Mouse (Mus musculus) hindbrain, embryonic 15.5 days (tissue): ENCODE measurements around the gene 1700012A03Rik. TPM values are rescaled to one million over a fixed set of nuclear protein-coding genes. Genes with fewer than 3 reads are reported as not detected.

Experiments used
- ATAC-seq: fragments of 200-750 bp; cut with Nextera tagmentation; 2 replicates; pipeline ENCODE4 v1.8.0; 2017; ENCODE audit warnings: low read depth, moderate number of reproducible peaks, moderate TSS enrichment; ENCODE audit not compliant: low FRiP score
- H3K27ac ChIP-seq: fragments of 300-500 bp; sonication (generic); replicated peaks from 2 replicates; pipeline ENCODE4 v1.5.1; 2015; ENCODE audit warnings: mild to moderate bottlenecking, inconsistent platforms
- H3K27me3 ChIP-seq: fragments of 300-500 bp; sonication (generic); 2 replicates; pipeline ENCODE4 v1.6.1; 2015; ENCODE audit warnings: control low read depth, inconsistent platforms
- H3K36me3 ChIP-seq: fragments of 300-500 bp; sonication (generic); 2 replicates; pipeline ENCODE4 v1.6.1; 2015; ENCODE audit warnings: control low read depth, inconsistent platforms
- H3K4me1 ChIP-seq: fragments of 300-500 bp; sonication (generic); replicated peaks from 2 replicates; pipeline ENCODE4 v1.6.1; 2015; ENCODE audit warnings: control low read depth, inconsistent platforms
- H3K4me2 ChIP-seq: fragments of 300-500 bp; sonication (generic); 2 replicates; pipeline ENCODE4 v1.6.1; 2015; ENCODE audit warnings: moderate library complexity, mild to moderate bottlenecking, inconsistent platforms
- H3K4me3 ChIP-seq: fragments of 300-500 bp; sonication (generic); 2 replicates; pipeline ENCODE4 v1.5.1; 2015; ENCODE audit warnings: mild to moderate bottlenecking, inconsistent platforms
- H3K9ac ChIP-seq: fragments of 300-500 bp; sonication (generic); 2 replicates; pipeline ENCODE4 v1.6.1; 2015; ENCODE audit warnings: inconsistent platforms
- H3K9me3 ChIP-seq: fragments of 300-500 bp; sonication (generic); 2 replicates; pipeline ENCODE4 v1.6.1; 2016; ENCODE audit warnings: control low read depth, inconsistent platforms
- WGBS: fragments of 180-500 bp; shearing (Covaris S2); methylation state at CpG from one replicate; pipeline ENCODE4 v1.1.7; 2015; 5-methylcytosine and 5-hydroxymethylcytosine counted together
- polyA plus RNA-seq: library from polyadenylated mRNA; unstranded; fragments of >200 nt; fragmentation: Nextera tagmentation; extraction: Ambion mirVana; gene quantifications from 2 replicates; pipeline ENCODE4 v1.2.1, GENCODE M21; 2015

The 1700012A03Rik gene
- polyA plus RNA-seq: not detected in 2 replicates

DNA sequence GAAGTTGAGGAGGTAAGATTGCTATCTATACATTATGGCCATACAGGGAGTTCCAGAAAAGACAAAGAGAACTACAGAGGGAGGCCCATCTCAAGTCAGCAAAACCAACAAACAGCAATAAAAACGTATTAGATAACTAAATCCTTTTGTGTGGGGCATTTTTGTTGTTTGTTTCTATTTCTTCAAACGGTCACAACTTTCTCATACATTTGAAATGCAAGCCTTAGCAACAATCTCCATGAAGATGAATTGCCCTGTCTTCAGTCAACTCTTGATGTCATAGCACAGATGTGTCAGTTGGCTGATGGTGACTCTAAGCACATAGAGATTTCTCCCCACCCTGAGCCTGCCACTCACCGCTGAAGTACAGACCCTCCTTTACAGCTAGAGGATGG is at the start of gene 1700012A03Rik:
Gene 1700012A03Rik (plus strand): TSS at position 296 of the 395 bp plus-strand sequence.
- WGBS: 89% methylated on average over 3 of the region's 3 CpGs
- no peaks in the 10 kb centered on the region for H3K36me3 ChIP-seq

DNA sequence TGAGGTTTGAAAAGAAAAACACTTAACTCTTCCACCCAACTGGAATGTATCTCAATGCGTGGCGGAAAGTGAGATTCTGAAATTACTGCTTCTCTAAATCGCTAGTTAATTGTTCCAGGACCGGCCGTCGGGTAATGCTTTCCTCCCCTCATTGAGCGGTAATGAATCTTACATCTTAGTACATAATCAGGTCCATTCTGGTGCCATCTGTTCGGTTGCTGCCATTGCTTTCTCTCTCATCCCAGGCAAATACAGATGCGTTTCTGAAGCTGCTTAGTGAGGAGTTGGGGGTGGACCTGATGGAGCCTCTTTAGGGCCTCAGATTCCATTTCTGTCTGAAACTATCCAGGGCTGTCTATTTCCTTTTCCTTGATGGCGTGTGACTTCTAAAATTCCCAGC is 45.8 kb upstream of the 1700012A03Rik start:
- H3K4me3 ChIP-seq: no peak overlapping the region
- H3K36me3 ChIP-seq: no peaks in the 10 kb centered on the region
- 76% methylated on average over 10 of the region's 10 CpGs for WGBS
- no peak overlapping the region for H3K27ac ChIP-seq
- H3K9me3 ChIP-seq: no peaks in the 10 kb centered on the region
- no peak overlapping the region for H3K4me2 ChIP-seq
- no peak for ATAC-seq
- H3K27me3 ChIP-seq: no peaks in the 10 kb centered on the region
- H3K4me1 ChIP-seq: no peaks in the 10 kb centered on the region
- H3K9ac ChIP-seq: no peak overlapping the region

More for the DNA sequence above, at the start of gene 1700012A03Rik:
- Histone ChIP-seq H3K4me3 (no peak within 1 kb of the TSS), H3K27ac (no peak within 1 kb of the TSS), H3K4me1 (peaks cover 7% of the 10 kb centered on the region; the same call in 1 of the 2 replicates), H3K4me2 (no peak within 1 kb of the TSS), H3K9me3 (no peaks in the 10 kb centered on the region), H3K9ac (no peak within 1 kb of the TSS), H3K27me3 (no peaks in the 10 kb centered on the region)
- ATAC-seq: no peak

DNA sequence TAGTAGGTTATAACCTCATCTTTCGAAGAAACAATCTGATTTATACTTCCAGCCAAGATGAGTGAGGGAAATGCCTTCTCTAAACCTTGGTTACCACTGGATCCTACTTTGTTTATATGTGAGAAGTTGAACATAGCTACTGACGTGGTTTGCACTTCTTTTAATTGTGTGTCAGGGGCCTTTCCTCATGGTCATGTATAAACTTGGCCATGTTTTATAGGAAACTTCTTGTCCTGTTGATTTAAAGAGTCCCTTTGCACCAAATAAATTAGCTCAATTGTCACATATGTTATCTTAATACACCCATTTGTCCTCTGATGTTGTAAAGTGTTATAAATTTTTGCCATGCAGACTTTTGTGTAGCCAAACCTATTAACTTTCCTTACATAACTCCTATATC is 44.1 kb upstream of the 1700012A03Rik start:
- no peaks in the 10 kb centered on the region for H3K9me3 ChIP-seq
- no peaks in the 10 kb centered on the region for H3K27me3 ChIP-seq
- no peak overlapping the region for H3K9ac ChIP-seq
- ATAC-seq: no peak
- H3K4me2 ChIP-seq: no peak overlapping the region
- H3K27ac ChIP-seq: no peak overlapping the region
- H3K36me3 ChIP-seq: no peaks in the 10 kb centered on the region
- H3K4me3 ChIP-seq: no peak overlapping the region
- H3K4me1 ChIP-seq: no peaks in the 10 kb centered on the region
- WGBS: 84% methylated on average over 2 of the region's 2 CpGs

GRCm38 (mm10) chr6:32006382-32006781 is 43.7 kb upstream of the 1700012A03Rik start:
- H3K4me3 ChIP-seq: no peak overlapping the region
- H3K4me1 ChIP-seq: no peaks in the 10 kb centered on the region
- no peak overlapping the region for H3K4me2 ChIP-seq
- WGBS: 86% methylated on average over 6 of the region's 6 CpGs
- H3K9me3 ChIP-seq: no peaks in the 10 kb centered on the region
- no peaks in the 10 kb centered on the region for H3K36me3 ChIP-seq
- no peak overlapping the region for H3K27ac ChIP-seq
- no peak for ATAC-seq
- no peak overlapping the region for H3K9ac ChIP-seq
- no peaks in the 10 kb centered on the region for H3K27me3 ChIP-seq

DNA sequence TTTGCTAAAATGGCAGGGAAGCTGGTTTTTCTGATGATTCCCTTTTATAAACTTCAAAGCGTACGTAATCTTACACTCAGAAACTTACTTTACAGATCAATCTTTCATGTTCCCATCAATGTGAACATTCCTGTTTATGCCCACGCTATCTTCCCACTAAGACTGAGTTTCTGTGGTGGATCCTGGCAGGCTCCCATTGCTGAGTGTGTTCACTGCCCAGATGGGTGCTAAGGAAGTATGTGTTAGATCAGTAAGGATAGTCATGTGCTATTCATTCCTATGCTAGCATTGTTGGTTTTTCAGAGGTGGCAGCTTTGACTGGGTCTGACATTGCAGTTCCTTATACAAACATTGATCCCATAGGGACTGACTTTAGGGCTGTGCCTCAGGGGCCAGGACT is 42.7 kb upstream of the 1700012A03Rik start:
- Histone ChIP-seq H3K4me1 (no peaks in the 10 kb centered on the region), H3K27me3 (no peaks in the 10 kb centered on the region), H3K36me3 (no peaks in the 10 kb centered on the region), H3K4me3 (no peak overlapping the region), H3K9me3 (no peaks in the 10 kb centered on the region), H3K27ac (no peak overlapping the region), H3K4me2 (no peak overlapping the region), H3K9ac (no peak overlapping the region)
- 96% methylated on average over 3 of the region's 3 CpGs for WGBS
- no peak for ATAC-seq

DNA sequence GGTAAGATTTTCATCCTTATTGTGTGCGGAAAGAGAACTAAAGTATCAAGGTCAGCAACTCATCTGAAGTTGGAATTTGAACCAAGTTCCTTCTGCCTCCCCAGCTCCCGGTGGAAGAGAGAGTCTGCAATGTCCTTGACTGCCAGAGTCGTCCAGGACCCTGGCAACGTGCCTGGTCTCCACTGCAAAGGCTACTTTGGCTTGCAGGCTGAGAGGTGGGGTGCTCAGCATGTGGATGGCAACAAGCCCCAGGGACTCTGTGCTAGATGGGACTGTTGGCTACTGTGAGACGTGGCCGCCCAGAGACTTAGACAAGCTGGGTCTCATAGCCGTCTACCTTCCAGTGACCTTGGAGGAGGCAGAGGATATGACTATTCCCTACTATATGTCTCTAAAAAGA is 33.2 kb upstream of the 1700012A03Rik start:
- ATAC-seq: no peak

DNA sequence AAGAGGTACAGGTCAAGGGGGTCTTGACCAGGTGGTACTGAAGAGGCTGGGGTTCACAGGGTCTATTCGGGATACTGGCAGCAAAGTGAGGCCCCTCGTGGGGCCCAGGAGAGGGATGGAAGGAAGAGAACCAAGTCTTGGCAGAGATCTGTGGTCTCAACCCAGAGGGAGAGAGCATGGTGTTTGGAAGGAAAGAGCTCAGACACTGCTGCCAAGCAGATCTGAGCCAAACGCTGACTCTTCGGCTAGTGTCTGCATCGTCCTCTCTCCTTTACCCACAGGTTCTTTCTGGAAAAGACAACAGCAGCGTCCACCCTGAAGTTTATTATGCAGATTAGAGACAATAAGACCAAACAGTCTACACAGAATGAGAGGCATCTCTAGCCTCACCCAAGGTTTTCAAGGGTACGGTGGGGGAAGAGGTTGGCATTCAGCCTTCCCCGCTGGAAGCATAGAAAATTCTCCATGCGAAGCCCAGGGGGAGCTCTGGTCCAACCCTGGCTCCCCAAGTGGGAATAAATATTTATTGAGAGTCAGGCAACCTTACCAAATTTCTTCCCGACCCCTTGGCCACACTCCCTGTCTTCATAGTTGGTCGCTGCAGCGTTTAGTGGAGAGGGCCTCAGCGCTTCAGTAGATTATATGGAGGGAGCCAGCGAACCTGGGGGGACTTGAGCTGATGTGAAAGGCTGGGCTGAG is 32.5 kb upstream of the 1700012A03Rik start:
- WGBS: 58% methylated on average over 14 of the region's 14 CpGs
- ATAC-seq: peak; percentile 76
- H3K9ac ChIP-seq: no peak overlapping the region
- H3K27ac ChIP-seq: peak overlapping the region; percentile 8
- H3K36me3 ChIP-seq: no peaks in the 10 kb centered on the region
- H3K4me1 ChIP-seq: peaks cover 9% of the 10 kb centered on the region; the same call in 1 of the 2 replicates
- H3K4me3 ChIP-seq: no peak overlapping the region
- no peaks in the 10 kb centered on the region for H3K27me3 ChIP-seq
- H3K4me2 ChIP-seq: no peak overlapping the region
- H3K9me3 ChIP-seq: no peaks in the 10 kb centered on the region

More for the DNA sequence above, 33.2 kb upstream of the 1700012A03Rik start:
- H3K4me2 ChIP-seq: no peak overlapping the region
- H3K27ac ChIP-seq: 0 out of 2 replicates have a peak overlapping the region, but pooled peaks have one; percentile 8
- H3K4me1 ChIP-seq: peaks cover 9% of the 10 kb centered on the region; the same call in 1 of the 2 replicates
- no peaks in the 10 kb centered on the region for H3K27me3 ChIP-seq
- H3K9ac ChIP-seq: no peak overlapping the region
- no peaks in the 10 kb centered on the region for H3K9me3 ChIP-seq
- no peak overlapping the region for H3K4me3 ChIP-seq
- H3K36me3 ChIP-seq: no peaks in the 10 kb centered on the region
- 66% methylated on average over 7 of the region's 7 CpGs for WGBS

DNA sequence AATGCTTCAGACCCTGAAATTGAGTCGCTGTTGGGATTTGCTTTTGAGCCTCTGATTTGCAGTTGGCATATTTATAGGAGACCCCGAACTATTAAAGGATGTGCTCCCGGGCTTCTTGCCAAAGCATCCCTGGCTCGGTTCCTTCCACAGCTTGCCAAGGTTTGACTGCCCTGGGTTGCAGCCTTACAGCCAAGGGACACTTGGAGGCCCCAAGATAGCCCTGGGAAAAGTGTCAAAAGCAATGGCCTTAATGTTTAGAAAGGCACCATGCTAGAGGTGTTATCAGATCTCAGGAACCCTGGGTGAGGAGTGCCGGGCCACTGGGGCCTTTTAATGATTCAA is 32.0 kb upstream of the 1700012A03Rik start:
- Histone ChIP-seq H3K4me3 (no peak overlapping the region), H3K36me3 (no peaks in the 10 kb centered on the region), H3K4me2 (no peak overlapping the region), H3K9me3 (no peaks in the 10 kb centered on the region), H3K27me3 (no peaks in the 10 kb centered on the region), H3K27ac (no peak overlapping the region), H3K9ac (no peak overlapping the region), H3K4me1 (peaks cover 9% of the 10 kb centered on the region; the same call in 1 of the 2 replicates)
- 54% methylated on average over 5 of the region's 5 CpGs for WGBS
- ATAC-seq: peak; percentile 70

GRCm38 (mm10) chr6:32021853-32022536 is 28.1 kb upstream of the 1700012A03Rik start:
- ATAC-seq: no peak
- 72% methylated on average over 10 of the region's 10 CpGs for WGBS
- H3K4me2 ChIP-seq: no peak overlapping the region

GRCm38 (mm10) chr6:32022537-32022869 is 27.5 kb upstream of the 1700012A03Rik start:
- Histone ChIP-seq H3K4me2 (no peak overlapping the region), H3K27me3 (no peaks in the 10 kb centered on the region), H3K27ac (no peak overlapping the region), H3K9me3 (no peaks in the 10 kb centered on the region), H3K9ac (no peak overlapping the region), H3K36me3 (no peaks in the 10 kb centered on the region), H3K4me3 (no peak overlapping the region), H3K4me1 (peaks cover under 1% of the 10 kb centered on the region; the same call in 1 of the 2 replicates)
- 100% methylated on average over 1 of the region's 1 CpGs for WGBS
- ATAC-seq: no peak

More at GRCm38 (mm10) chr6:32021853-32022536, 28.1 kb upstream of the 1700012A03Rik start:
- H3K4me1 ChIP-seq: peaks cover 6% of the 10 kb centered on the region; the same call in 1 of the 2 replicates
- H3K36me3 ChIP-seq: no peaks in the 10 kb centered on the region
- no peak overlapping the region for H3K4me3 ChIP-seq
- no peak overlapping the region for H3K9ac ChIP-seq
- H3K27me3 ChIP-seq: no peaks in the 10 kb centered on the region
- no peak overlapping the region for H3K27ac ChIP-seq
- H3K9me3 ChIP-seq: no peaks in the 10 kb centered on the region

- Histone ChIP-seq H3K27ac (no peak overlapping the region), H3K36me3 (no peaks in the 10 kb centered on the region), H3K4me1 (no peaks in the 10 kb centered on the region), H3K9ac (no peak overlapping the region), H3K4me2 (no peak overlapping the region), H3K27me3 (no peaks in the 10 kb centered on the region), H3K9me3 (no peaks in the 10 kb centered on the region), H3K4me3 (no peak overlapping the region)
- 84% methylated on average over 3 of the region's 3 CpGs for WGBS
- no peak for ATAC-seq
Measured at GRCm38 (mm10) chr6:32028228-32029009, 21.6 kb upstream of the 1700012A03Rik start.

- Histone ChIP-seq H3K9ac (no peak overlapping the region), H3K36me3 (no peaks in the 10 kb centered on the region), H3K9me3 (no peaks in the 10 kb centered on the region), H3K27me3 (no peaks in the 10 kb centered on the region), H3K4me2 (no peak overlapping the region), H3K4me3 (no peak overlapping the region), H3K4me1 (no peaks in the 10 kb centered on the region), H3K27ac (no peak overlapping the region)
- 82% methylated on average over 2 of the region's 2 CpGs for WGBS
- ATAC-seq: no peak
Measured at GRCm38 (mm10) chr6:32034226-32034625, 15.8 kb upstream of the 1700012A03Rik start.
